Mouse (Mus musculus) kidney, embryonic 14.5 days (tissue): Measurements from ENCODE around the gene Mylip. TPM values are rescaled to one million over a fixed set of nuclear protein-coding genes. Genes with fewer than 3 reads are reported as not detected.

Source experiments
- ATAC-seq: fragments of 200-750 bp; cut with Nextera tagmentation; 2 replicates; pipeline ENCODE4 v1.8.0; 2017; ENCODE audit warnings: moderate number of reproducible peaks, mild to moderate bottlenecking, moderate TSS enrichment, moderate library complexity; ENCODE audit not compliant: low FRiP score, low TSS enrichment
- H3K27ac ChIP-seq: fragments of 300-500 bp; sonication (generic); 2 replicates; pipeline ENCODE4 v1.5.1; 2014; ENCODE audit warnings: low read depth, mild to moderate bottlenecking, low read length, moderate library complexity, mixed read lengths
- H3K27me3 ChIP-seq: fragments of 300-500 bp; sonication (generic); 2 replicates; pipeline ENCODE4 v1.6.1; 2014; ENCODE audit warnings: mild to moderate bottlenecking, low read length; ENCODE audit not compliant: control insufficient read depth, insufficient read depth
- H3K36me3 ChIP-seq: fragments of 300-500 bp; sonication (generic); 2 replicates; pipeline ENCODE4 v1.6.1; 2014; ENCODE audit warnings: low read length, mixed read lengths; ENCODE audit not compliant: control insufficient read depth, insufficient read depth
- H3K4me1 ChIP-seq: fragments of 300-500 bp; sonication (generic); 2 replicates; pipeline ENCODE4 v1.6.1; 2014; ENCODE audit warnings: low read length, mixed read lengths; ENCODE audit not compliant: control insufficient read depth, insufficient read depth
- H3K4me2 ChIP-seq: fragments of 300-500 bp; sonication (generic); replicated peaks from 2 replicates; pipeline ENCODE4 v1.6.1; 2014; ENCODE audit warnings: low read depth, mild to moderate bottlenecking, low read length
- H3K4me3 ChIP-seq: fragments of 300-500 bp; sonication (generic); 2 replicates; pipeline ENCODE4 v1.5.1; 2014; ENCODE audit warnings: mild to moderate bottlenecking, low read length
- H3K9ac ChIP-seq: fragments of 300-500 bp; sonication (generic); 2 replicates; pipeline ENCODE4 v1.6.1; 2014; ENCODE audit warnings: low read depth, mild to moderate bottlenecking, low read length, moderate library complexity
- H3K9me3 ChIP-seq: fragments of 300-500 bp; sonication (generic); 2 replicates; pipeline ENCODE4 v1.6.1; 2016; ENCODE audit warnings: low read length; ENCODE audit not compliant: control insufficient read depth
- WGBS: fragments of 180-500 bp; shearing (Covaris S2); extraction: QIAGEN DNeasy Blood & Tissue Kit; methylation state at CpG from one replicate; pipeline ENCODE4 v1.1.7; 2014; 5-methylcytosine and 5-hydroxymethylcytosine counted together
- polyA plus RNA-seq: library from polyadenylated mRNA; unstranded; fragments of >200 nt; fragmentation: Nextera tagmentation; extraction: Ambion mirVana; gene quantifications from 2 replicates; pipeline ENCODE4 v1.2.1, GENCODE M21; 2014

The Mylip gene
- polyA plus RNA-seq, 1 experiment from 2014 or later: 7.7 TPM

DNA sequence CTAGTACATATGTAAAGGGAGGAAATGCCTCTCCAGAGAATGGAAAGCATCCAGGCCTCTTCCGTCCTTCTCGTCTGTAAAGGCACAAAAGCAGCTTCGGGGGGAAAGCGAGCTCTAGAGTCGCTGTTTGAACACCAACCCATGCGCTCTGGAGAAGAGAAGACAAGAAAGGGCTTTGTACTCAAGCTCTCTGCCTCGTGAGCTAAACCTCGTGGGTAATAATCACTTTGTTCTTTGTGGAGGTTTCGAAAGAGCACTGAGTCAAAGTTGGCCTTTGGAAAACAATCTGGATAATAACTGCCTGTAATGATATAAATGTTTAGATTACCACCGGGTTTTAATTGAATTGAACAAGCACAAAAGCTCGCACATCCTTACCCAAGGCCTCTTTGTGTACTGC lies 39.7 kb downstream of the Mylip start:
- Histone ChIP-seq H3K27ac (no peak overlapping the region), H3K36me3 (no peaks in the 10 kb centered on the region)

DNA sequence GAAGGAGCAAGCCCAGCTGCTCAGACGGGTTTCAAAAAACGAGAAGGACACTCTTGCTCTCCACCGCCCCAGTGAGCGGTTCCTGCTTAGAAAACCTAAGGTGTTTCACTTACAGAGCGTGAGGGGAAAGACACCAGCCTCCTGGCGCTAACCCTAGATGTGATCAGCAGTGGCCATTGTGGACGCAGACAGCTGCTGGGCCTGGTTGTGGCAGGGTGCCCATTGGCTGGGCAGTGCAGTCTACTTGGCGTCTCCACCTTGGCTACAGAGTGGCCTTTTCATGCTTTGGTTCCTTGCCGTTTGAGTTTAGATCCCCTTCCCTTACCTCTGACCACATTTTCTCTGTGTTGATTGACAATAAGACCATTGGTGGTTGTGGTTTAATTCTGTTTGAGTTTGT lies 47.6 kb downstream of the Mylip start:
- Histone ChIP-seq H3K4me3 (no peak overlapping the region), H3K4me1 (no peaks in the 10 kb centered on the region), H3K27ac (no peak overlapping the region), H3K9ac (no peak overlapping the region), H3K9me3 (no peaks in the 10 kb centered on the region), H3K4me2 (no peak overlapping the region), H3K27me3 (no peaks in the 10 kb centered on the region), H3K36me3 (no peaks in the 10 kb centered on the region)
- 90% methylated on average over 9 of the region's 9 CpGs for WGBS
- no peak for ATAC-seq

More for the DNA sequence above, 39.7 kb downstream of the Mylip start:
- Histone ChIP-seq H3K4me2 (no peak overlapping the region), H3K4me3 (no peak overlapping the region), H3K9me3 (no peaks in the 10 kb centered on the region), H3K9ac (no peak overlapping the region), H3K27me3 (no peaks in the 10 kb centered on the region), H3K4me1 (no peaks in the 10 kb centered on the region)
- 71% methylated on average over 11 of the region's 11 CpGs for WGBS
- ATAC-seq: no peak

DNA sequence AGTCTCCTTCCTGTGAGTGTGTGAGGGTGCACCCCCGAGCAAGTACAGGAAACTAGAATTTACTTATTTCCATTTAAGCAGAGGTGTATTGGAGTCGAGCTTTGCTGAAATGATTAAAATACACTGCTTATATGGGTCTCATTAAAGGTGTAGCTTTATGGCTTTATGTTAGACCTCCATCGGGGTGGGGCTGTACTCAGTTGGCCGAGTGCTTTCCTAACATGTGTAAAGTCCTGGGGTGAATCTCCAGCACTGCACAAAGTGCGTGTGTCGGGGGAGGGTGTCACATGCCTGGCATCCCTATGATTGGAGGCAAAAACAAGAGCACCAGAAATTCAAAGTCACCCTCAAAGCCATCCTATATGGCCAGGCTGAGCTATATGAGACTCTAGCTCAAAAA lies 49.3 kb downstream of the Mylip start:
- H3K9ac ChIP-seq: no peak overlapping the region
- H3K4me3 ChIP-seq: no peak overlapping the region
- WGBS: 90% methylated on average over 6 of the region's 6 CpGs
- peaks cover 12% of the 10 kb centered on the region; the same call in 1 of the 2 replicates for H3K4me1 ChIP-seq
- H3K36me3 ChIP-seq: no peaks in the 10 kb centered on the region
- H3K27ac ChIP-seq: no peak overlapping the region
- ATAC-seq: no peak
- H3K4me2 ChIP-seq: no peak overlapping the region
- H3K9me3 ChIP-seq: no peaks in the 10 kb centered on the region
- H3K27me3 ChIP-seq: no peaks in the 10 kb centered on the region

DNA sequence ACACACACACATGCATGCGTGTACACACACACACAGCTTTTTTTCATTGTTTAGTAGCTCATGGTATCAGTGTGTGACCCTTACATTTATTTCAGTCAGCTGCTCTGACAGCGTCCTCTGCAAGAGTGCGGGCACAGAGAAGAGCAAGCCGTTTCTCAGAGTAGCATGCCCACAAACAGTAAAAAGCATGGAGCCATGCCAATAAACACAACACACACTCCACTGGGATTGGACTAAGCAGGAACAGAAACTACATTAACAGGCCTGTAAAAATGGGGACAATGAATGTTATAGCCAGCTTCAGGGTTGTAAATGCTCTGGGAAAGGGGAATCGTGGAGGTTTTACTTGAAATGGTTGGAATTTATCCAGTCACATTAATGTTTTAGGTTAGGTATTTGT lies 50.7 kb downstream of the Mylip start:
- ATAC-seq: no peak
- Histone ChIP-seq H3K36me3 (no peaks in the 10 kb centered on the region), H3K4me2 (no peak overlapping the region), H3K27ac (no peak overlapping the region), H3K27me3 (no peaks in the 10 kb centered on the region), H3K9me3 (no peaks in the 10 kb centered on the region), H3K4me1 (peaks cover 12% of the 10 kb centered on the region; the same call in 1 of the 2 replicates), H3K4me3 (no peak overlapping the region), H3K9ac (no peak overlapping the region)
- 60% methylated on average over 5 of the region's 5 CpGs for WGBS

DNA sequence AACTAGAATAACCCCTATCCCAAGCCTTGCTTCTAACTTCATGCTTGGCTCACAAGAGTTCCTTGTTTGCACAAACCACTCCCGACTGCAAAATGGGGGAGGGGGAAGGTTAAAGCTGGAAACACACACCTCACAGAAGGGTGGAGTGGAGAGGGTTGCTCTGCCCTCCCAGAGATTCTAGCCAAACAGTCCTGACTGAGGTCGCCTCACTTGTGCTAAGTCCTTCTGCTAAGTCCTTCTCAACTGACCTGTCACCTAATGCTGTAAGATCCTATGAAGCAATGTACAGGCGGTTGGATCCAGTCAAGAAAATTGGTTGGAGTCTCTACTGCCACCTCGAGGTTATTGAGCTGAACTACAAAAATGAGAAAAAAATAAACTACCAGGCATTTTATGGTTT lies 52.9 kb downstream of the Mylip start:
- no peak overlapping the region for H3K4me3 ChIP-seq
- H3K9me3 ChIP-seq: no peaks in the 10 kb centered on the region
- no peaks in the 10 kb centered on the region for H3K27me3 ChIP-seq
- 18% methylated on average over 4 of the region's 4 CpGs for whole genome bisulfite sequencing
- no peak overlapping the region for H3K4me2 ChIP-seq
- peak; percentile 39; the same call in 1 of the 2 replicates for ATAC-seq
- peaks cover 12% of the 10 kb centered on the region; the same call in 1 of the 2 replicates for H3K4me1 ChIP-seq
- no peak overlapping the region for H3K9ac ChIP-seq
- H3K36me3 ChIP-seq: no peaks in the 10 kb centered on the region
- H3K27ac ChIP-seq: no peak overlapping the region

DNA sequence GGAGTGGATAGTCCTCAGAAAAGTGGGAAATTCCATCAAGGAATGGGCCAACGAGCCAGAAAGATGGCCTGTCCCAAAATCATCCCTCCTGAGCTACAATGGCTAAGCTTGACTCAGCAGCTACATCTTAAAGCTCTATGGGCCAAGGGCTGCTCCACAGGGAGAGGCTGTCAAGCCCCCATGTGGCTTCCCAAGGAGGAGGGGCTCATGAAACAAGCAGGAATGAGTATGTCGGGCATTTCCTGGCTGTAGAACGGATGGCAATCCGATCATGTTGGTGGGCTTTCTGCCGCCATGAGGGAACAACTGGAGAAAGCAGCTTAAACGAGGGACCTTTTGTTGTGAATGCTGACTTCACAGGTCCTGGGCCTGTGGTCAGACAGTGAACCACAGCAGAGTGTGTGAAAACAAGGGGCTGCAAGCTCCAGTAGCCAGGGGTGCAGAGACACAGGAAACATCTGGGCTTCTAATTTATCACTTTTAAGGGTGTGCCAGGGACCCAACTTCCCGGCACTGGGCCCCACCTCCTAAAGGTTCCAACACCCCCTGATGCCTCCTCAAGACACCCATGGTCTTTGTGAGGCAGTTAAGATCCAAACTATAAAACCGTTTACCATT lies 53.5 kb downstream of the Mylip start:
- H3K4me1 ChIP-seq: peaks cover 12% of the 10 kb centered on the region; the same call in 1 of the 2 replicates
- H3K4me2 ChIP-seq: no peak overlapping the region
- WGBS: 40% methylated on average over 8 of the region's 8 CpGs
- no peaks in the 10 kb centered on the region for H3K9me3 ChIP-seq
- H3K36me3 ChIP-seq: no peaks in the 10 kb centered on the region
- H3K27me3 ChIP-seq: no peaks in the 10 kb centered on the region
- H3K27ac ChIP-seq: peak overlapping the region; percentile 19; the same call in 1 of the 2 replicates
- H3K9ac ChIP-seq: no peak overlapping the region
- H3K4me3 ChIP-seq: no peak overlapping the region
- no peak for ATAC-seq

DNA sequence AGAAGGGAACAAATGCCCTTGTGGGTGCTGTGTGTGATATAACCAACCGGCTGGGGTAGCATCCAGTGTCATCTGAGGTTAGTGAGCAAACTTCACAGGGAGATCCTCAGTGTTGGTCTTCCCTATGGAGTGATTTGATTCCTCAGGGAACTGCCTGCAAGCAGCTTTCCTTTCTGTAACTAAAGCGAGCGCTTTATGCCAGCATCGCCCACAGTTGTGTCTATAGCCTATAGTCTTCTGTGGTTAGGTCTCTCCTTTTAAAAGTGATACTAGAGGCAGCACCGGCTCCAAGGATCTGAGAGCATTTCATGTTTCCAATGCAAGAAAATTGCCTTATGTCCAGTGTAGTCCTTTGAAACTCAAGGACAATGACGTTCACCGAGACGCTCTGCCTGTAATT lies 54.7 kb downstream of the Mylip start:
- ATAC-seq: no peak
- no peak overlapping the region for H3K4me3 ChIP-seq
- H3K36me3 ChIP-seq: no peaks in the 10 kb centered on the region
- 68% methylated on average over 8 of the region's 8 CpGs for WGBS
- H3K27me3 ChIP-seq: no peaks in the 10 kb centered on the region
- no peak overlapping the region for H3K9ac ChIP-seq
- H3K27ac ChIP-seq: no peak overlapping the region
- no peak overlapping the region for H3K4me2 ChIP-seq
- no peaks in the 10 kb centered on the region for H3K9me3 ChIP-seq
- peaks cover 12% of the 10 kb centered on the region; the same call in 1 of the 2 replicates for H3K4me1 ChIP-seq

DNA sequence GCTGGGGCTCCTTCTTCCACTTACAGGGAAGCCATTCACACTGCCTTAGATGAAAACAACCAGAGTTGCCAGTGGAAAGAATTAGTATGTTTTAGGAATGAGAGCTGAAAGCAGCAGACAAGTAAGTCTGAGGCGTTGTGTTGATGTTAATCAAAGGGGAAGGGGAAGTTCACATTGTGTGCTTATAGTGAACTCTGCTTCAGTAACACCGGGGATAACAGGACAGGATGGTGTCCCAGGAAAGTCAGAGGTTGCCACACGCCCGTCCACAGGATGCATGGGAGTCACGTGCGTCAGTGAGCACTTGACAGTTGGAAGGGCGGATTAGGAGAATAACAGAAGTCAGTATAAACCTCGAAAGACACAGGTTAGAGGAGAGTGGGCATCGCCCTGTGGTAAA lies 55.1 kb downstream of the Mylip start:
- H3K27ac ChIP-seq: no peak overlapping the region
- peaks cover 12% of the 10 kb centered on the region; the same call in 1 of the 2 replicates for H3K4me1 ChIP-seq
- no peaks in the 10 kb centered on the region for H3K36me3 ChIP-seq
- no peak overlapping the region for H3K9ac ChIP-seq
- H3K4me3 ChIP-seq: no peak overlapping the region
- no peaks in the 10 kb centered on the region for H3K27me3 ChIP-seq
- H3K9me3 ChIP-seq: no peaks in the 10 kb centered on the region
- WGBS: 61% methylated on average over 9 of the region's 9 CpGs
- no peak for ATAC-seq
- no peak overlapping the region for H3K4me2 ChIP-seq

DNA sequence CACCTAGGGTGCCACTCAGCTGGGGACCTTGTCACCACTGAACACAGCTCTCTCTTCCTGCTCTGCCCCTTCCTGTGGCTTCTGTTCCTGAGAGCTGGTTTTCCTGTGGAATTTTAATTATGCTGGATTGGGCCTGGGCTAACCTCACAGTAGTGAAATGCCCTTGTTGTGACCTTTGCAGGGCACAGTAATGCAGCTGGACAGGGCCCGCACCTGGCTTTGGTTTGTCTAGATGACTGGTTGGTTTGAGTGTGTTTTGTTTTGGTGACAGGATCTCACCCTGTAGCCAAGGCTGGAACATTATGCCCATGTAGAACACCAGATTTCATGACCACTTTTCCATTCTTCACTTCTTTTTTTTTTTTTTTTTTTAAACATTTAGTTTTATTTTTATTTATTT lies 57.1 kb downstream of the Mylip start:
- H3K9me3 ChIP-seq: no peaks in the 10 kb centered on the region
- H3K27me3 ChIP-seq: no peaks in the 10 kb centered on the region
- no peaks in the 10 kb centered on the region for H3K36me3 ChIP-seq
- no peak overlapping the region for H3K4me2 ChIP-seq
- no peak overlapping the region for H3K27ac ChIP-seq
- no peak overlapping the region for H3K9ac ChIP-seq
- 82% methylated on average over 1 of the region's 1 CpGs for WGBS
- H3K4me1 ChIP-seq: peaks cover 12% of the 10 kb centered on the region; the same call in 1 of the 2 replicates
- no peak for ATAC-seq
- H3K4me3 ChIP-seq: no peak overlapping the region
